Mouse (Mus musculus): Measurements from ENCODE around the gene Acot3.

Acot3 gene

GRCm38 (mm10) chr12:84101493-84101845 is 49.5 kb downstream of the Acot3 start:
- DNase-seq = no peak

- DNase-seq = peak; percentile 9 to 24
Measured at GRCm38 (mm10) chr12:84107012-84107411, 55.1 kb downstream of the Acot3 start.

GRCm38 (mm10) chr12:84107692-84108091 is 55.7 kb downstream of the Acot3 start:
- no peak for DNase-seq

GRCm38 (mm10) chr12:84109924-84110323 is 58.0 kb downstream of the Acot3 start:
- DNase-seq = no peak

All from kidney, postnatal 4 days (tissue).